Mouse (Mus musculus): ENCODE measurements around the gene Klra10.
"Not testable (repeated sequence)": the region's sequence is repeated elsewhere in the genome, so short reads cannot be mapped to it uniquely, and the experiment has no call there.

Gene Klra10

DNA sequence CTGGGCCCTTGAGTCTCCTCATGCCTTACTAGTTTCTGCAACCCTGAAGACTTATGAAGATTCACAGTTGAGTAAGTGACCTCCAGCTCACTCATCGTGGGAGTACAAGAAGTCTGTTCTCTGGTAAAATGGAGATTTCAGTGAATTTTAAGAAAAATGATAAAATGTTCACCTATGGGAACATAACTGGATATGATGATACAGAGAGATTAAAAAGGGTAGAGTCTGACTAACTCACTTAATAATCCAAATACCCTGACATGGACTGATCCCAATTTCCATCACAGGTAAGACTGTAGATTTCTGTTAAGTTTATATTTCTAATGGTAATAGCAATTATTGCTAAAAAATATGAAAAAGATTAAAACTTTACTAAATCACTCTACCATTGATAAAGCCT is at the start of gene Klra10:
Klra10 (minus strand) TSS at position 101 of the 400 bp plus-strand sequence.
- DNase-seq, result not testable (repeated sequence)

DNA sequence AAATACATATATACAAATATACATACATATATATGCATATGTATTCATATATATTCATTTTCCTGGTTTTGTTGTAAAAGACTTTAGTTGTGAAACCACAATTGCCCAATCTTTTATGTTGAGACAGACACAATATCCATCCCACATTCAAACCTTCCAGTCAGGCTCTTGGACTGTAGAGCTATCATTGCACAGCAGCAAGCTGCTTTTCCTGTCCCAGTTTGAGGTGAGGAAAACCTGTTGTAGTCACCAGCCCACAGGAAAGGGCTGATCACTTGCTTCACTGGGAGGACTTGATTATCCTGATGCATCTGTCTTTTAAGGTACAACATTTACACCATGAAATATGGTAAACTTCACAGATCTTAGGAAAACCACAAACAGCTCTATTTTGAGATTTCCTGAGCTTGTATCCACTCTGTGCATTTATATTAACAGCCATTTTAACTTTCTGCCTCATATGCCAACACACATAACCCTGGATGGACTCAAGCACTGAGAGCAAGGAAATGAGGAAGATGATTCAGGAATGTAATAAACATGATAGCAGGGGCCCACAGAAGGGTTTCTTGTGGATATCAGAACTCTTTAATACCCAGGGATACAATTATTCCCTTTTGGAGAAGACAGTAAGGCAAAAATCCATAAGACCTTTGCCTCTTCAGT is 6.4 kb upstream of the Klra10 start:
- DNase-seq, result no peak

DNA sequence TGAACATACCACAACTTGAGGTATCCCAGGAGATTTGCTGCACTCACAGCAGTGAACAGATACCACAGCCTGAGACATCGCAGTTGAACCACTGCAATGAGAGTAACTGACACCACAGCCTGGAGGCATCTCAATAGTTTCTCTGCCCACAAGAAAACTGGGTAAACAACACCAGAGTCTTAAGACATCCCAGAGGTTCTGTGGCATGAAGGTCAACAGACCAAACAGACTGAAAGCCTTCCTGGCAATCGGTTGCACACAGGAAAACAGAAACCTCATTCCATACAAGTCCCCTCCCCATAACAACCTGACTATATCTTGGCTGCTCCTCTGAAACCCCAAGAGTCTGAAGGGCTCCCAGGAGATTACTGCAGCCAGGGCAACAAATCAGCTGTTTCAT is 26.4 kb downstream of the Klra10 start:
- no peak for DNase-seq

DNA sequence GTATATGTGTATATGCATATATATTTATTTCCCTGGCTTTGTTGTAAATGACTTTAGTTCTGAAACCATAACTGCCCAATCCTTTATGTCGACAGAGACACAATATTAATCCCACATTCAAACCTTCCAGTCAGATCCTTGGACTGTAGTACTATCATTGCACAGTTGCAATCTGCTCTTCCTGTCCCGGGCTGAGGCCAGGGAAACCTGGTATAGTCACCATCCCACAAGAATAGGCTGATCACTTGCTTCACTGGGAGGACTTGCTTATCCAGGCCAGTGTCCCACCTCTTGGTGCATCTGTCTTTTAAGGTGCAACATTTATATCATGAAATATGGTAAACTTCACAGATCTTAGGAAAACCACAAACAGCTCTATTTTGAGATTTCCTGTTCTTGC is 44.2 kb downstream of the Klra10 start:
- DNase-seq, result no peak

DNA sequence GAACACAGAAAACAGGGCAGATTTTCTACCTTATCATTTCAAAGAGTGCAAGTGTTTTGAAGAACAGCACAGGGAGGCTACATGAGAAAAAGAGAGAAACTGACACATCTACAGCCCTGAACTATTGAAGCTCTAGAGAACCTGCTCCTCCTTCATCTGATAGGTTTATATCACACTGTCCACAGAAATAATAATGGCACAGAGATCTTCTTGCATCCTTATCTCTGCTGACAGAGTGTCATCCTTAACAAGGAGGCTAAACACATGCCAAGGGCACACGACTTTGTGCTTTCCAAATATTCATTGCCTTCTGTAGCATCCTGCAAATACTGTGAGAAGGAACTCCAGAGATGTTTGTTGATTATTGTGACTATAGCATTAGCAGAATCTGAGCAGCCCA is 45.1 kb downstream of the Klra10 start:
- no peak for DNase-seq

DNA sequence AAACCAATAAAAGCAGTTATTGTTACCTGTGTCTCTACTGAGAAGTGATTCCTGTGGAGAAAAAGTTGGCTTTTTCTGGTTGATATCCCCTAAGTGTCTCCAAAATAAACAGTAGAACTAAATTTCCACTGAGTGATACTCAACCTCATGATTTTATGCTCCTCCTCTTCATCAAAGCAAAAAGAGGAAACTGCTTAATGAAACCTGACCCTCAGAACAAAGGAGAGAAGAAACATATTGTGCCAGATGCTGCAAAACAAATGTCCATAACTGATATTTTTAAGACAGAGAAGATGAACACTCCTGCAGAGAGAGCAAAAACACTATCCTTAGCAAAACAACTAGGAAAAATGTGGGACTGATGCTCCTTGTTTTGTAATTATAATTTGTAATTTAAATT is 48.5 kb downstream of the Klra10 start, which contains the start of gene Klra7:
Klra7 (minus strand) TSS at position 101 of the 400 bp plus-strand sequence.
- no peak for DNase-seq

All from cerebellum, adult 11 months (tissue).